Mouse (Mus musculus): ENCODE measurements around the gene Samd4b.

The Samd4b gene

GRCm38 (mm10) chr7:28492310-28492709 is 105.6 kb downstream of the Samd4b start:
- WGBS: 89% methylated on average over 8 of the region's 8 CpGs

GRCm38 (mm10) chr7:28490903-28491302 is 107.0 kb downstream of the Samd4b start:
- WGBS: 38% methylated on average over 14 of the region's 14 CpGs

- WGBS: 14% methylated on average over 10 of the region's 10 CpGs
Measured at GRCm38 (mm10) chr7:28490410-28490809, 107.5 kb downstream of the Samd4b start.

GRCm38 (mm10) chr7:28488030-28488491 is 109.9 kb downstream of the Samd4b start:
- 3% methylated on average over 16 of the region's 16 CpGs for WGBS

GRCm38 (mm10) chr7:28484192-28484591 is 113.8 kb downstream of the Samd4b start:
- 51% methylated on average over 4 of the region's 4 CpGs for WGBS

GRCm38 (mm10) chr7:28482854-28483253 is 115.1 kb downstream of the Samd4b start:
- WGBS: 52% methylated on average over 11 of the region's 11 CpGs

GRCm38 (mm10) chr7:28478854-28479253 is 119.1 kb downstream of the Samd4b start:
- WGBS: 9% methylated on average over 8 of the region's 8 CpGs

GRCm38 (mm10) chr7:28477363-28477762 is 120.6 kb downstream of the Samd4b start:
- WGBS: 86% methylated on average over 5 of the region's 5 CpGs

- 95% methylated on average over 6 of the region's 6 CpGs for WGBS
Measured at GRCm38 (mm10) chr7:28476191-28476590, 121.8 kb downstream of the Samd4b start.

- WGBS: 16% methylated on average over 63 of the region's 63 CpGs
Measured at GRCm38 (mm10) chr7:28467213-28467751, 130.7 kb downstream of the Samd4b start.

- 53% methylated on average over 40 of the region's 40 CpGs for WGBS
Measured at GRCm38 (mm10) chr7:28466721-28467212, 131.2 kb downstream of the Samd4b start.

GRCm38 (mm10) chr7:28464416-28465212 is 133.3 kb downstream of the Samd4b start:
- WGBS: 39% methylated on average over 10 of the region's 10 CpGs

- WGBS: 95% methylated on average over 2 of the region's 2 CpGs
Measured at GRCm38 (mm10) chr7:28462769-28463168, 135.2 kb downstream of the Samd4b start.

GRCm38 (mm10) chr7:28460361-28460760 is 137.6 kb downstream of the Samd4b start:
- WGBS: 87% methylated on average over 5 of the region's 5 CpGs

GRCm38 (mm10) chr7:28452361-28453005 is 145.5 kb downstream of the Samd4b start:
- 2% methylated on average over 22 of the region's 24 CpGs for WGBS

GRCm38 (mm10) chr7:28451531-28452360 is 146.2 kb downstream of the Samd4b start, which contains the start of gene Lrfn1:
TSS of gene Lrfn1 (plus strand) at chr7:28451980.
- WGBS: under 1% methylated on average over 50 of the region's 97 CpGs

- WGBS: 83% methylated on average over 13 of the region's 13 CpGs
Measured at GRCm38 (mm10) chr7:28447865-28448820, 149.8 kb downstream of the Samd4b start.

- 51% methylated on average over 12 of the region's 12 CpGs for WGBS
Measured at GRCm38 (mm10) chr7:28447101-28447830, 150.7 kb downstream of the Samd4b start.

GRCm38 (mm10) chr7:28446446-28446845 is 151.5 kb downstream of the Samd4b start:
- WGBS: 10% methylated on average over 12 of the region's 12 CpGs

Measured in cerebral cortex, adult 2 months (tissue).